Mouse (Mus musculus) bone marrow macrophage, adult 2 months (primary cell): Measurements from ENCODE around the gene Cdk19.

Source experiments
- CTCF ChIP-seq: IDR thresholded peaks from 2 replicates; pipeline ENCODE4 v1.5.1; 2012; ENCODE audit warnings: low read depth, mild to moderate bottlenecking, low read length, moderate library complexity
- POLR2A ChIP-seq: IDR thresholded peaks from 2 replicates; pipeline ENCODE4 v1.6.1; 2012; ENCODE audit warnings: mild to moderate bottlenecking, low read depth, low read length, borderline replicate concordance

DNA sequence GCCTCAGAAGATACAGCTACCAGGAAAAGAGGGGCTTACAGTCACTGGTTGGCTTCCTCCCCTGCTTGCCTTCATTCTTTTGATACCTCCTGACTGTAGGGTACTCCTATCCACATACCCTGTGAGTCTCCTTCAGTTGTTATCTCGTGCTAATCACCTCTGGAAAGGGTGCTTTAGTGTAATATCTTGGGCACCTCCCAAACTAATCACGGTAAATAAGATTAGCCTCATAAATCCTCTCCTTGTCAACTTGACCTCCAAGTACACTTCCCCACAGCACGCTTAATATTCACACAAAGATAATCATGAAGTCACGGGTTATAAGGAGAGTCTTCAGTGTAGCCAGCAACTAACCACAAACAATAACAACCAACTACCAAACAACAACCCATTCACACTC, 2.7 kb downstream of the Cdk19 start:
- TF ChIP-seq CTCF, result no peak
- no peak for TF ChIP-seq POLR2A
